Mouse (Mus musculus): Measurements from ENCODE around the gene Stx1b.

Gene Stx1b

GRCm38 (mm10) chr7:127777474-127778266 lies 46.7 kb downstream of the Stx1b start:
- CTCF ChIA-PET, result no interaction called here

- CTCF ChIA-PET, result no interaction called here
Observed at GRCm38 (mm10) chr7:127776878-127777473, 47.4 kb downstream of the Stx1b start.

- CTCF ChIA-PET, result interaction anchor here (0.7 kb wide), 1 partner anchor 206 kb away, joined by 9 read pairs; no protein-coding TSS in a partner anchor
Observed at GRCm38 (mm10) chr7:127776426-127776825, 47.9 kb downstream of the Stx1b start, which contains the start of gene Setd1a. Setd1a (plus strand) TSS chr7:127776670.

GRCm38 (mm10) chr7:127775837-127776236 lies 48.5 kb downstream of the Stx1b start:
- CTCF ChIA-PET, result interaction anchor here (0.7 kb wide), 1 partner anchor 207 kb away, joined by 9 read pairs; no protein-coding TSS in a partner anchor

GRCm38 (mm10) chr7:127773664-127774384 lies 50.5 kb downstream of the Stx1b start:
- CTCF ChIA-PET, result interaction anchor here (0.5 kb wide), 1 partner anchor 92 kb away, joined by 3 read pairs; no protein-coding TSS in a partner anchor

GRCm38 (mm10) chr7:127772557-127772956 lies 51.8 kb downstream of the Stx1b start:
- CTCF ChIA-PET, result interaction anchor here (0.7 kb wide), 1 partner anchor 245 kb away, joined by 3 read pairs; no protein-coding TSS in a partner anchor

- CTCF ChIA-PET, result no interaction called here
Observed at GRCm38 (mm10) chr7:127772080-127772479, 52.3 kb downstream of the Stx1b start.

- CTCF ChIA-PET, result no interaction called here
Observed at GRCm38 (mm10) chr7:127771262-127771661, 53.1 kb downstream of the Stx1b start.

- CTCF ChIA-PET, result no interaction called here
Observed at GRCm38 (mm10) chr7:127770039-127770905, 54.1 kb downstream of the Stx1b start.

- CTCF ChIA-PET, result no interaction called here
Observed at GRCm38 (mm10) chr7:127769651-127770038, 54.7 kb downstream of the Stx1b start, which contains the start of gene Orai3. Orai3 (plus strand) TSS chr7:127769815.

GRCm38 (mm10) chr7:127768997-127769593 lies 55.3 kb downstream of the Stx1b start:
- CTCF ChIA-PET, result no interaction called here

GRCm38 (mm10) chr7:127768346-127768996 lies 55.9 kb downstream of the Stx1b start:
- CTCF ChIA-PET, result no interaction called here

- CTCF ChIA-PET, result interaction anchor here (0.5 kb wide), 1 partner anchor 1561 kb away, joined by 3 read pairs; no protein-coding TSS in a partner anchor
Observed at GRCm38 (mm10) chr7:127767671-127768345, 56.5 kb downstream of the Stx1b start.

GRCm38 (mm10) chr7:127766851-127767609 lies 57.3 kb downstream of the Stx1b start:
- CTCF ChIA-PET, result interaction anchor here (0.5 kb wide), 1 partner anchor 1560 kb away, joined by 3 read pairs; no protein-coding TSS in a partner anchor

- CTCF ChIA-PET, result no interaction called here
Observed at GRCm38 (mm10) chr7:127765756-127766155, 58.6 kb downstream of the Stx1b start.

GRCm38 (mm10) chr7:127763642-127764041 lies 60.7 kb downstream of the Stx1b start:
- CTCF ChIA-PET, result interaction anchor here (0.5 to 1.0 kb wide), 2 partner anchors 16 to 857 kb away, joined by 3 read pairs; no protein-coding TSS in a partner anchor

- CTCF ChIA-PET, result interaction anchor here (0.6 to 0.7 kb wide), 2 partner anchors 228 to 283 kb away, joined by 4 read pairs; no protein-coding TSS in a partner anchor
Observed at GRCm38 (mm10) chr7:127761026-127761425, 63.3 kb downstream of the Stx1b start.

GRCm38 (mm10) chr7:127760478-127760877 lies 63.9 kb downstream of the Stx1b start:
- CTCF ChIA-PET, result interaction anchor here (0.7 kb wide), 1 partner anchor 284 kb away, joined by 4 read pairs; no protein-coding TSS in a partner anchor

- CTCF ChIA-PET, result no interaction called here
Observed at GRCm38 (mm10) chr7:127759716-127760115, 64.6 kb downstream of the Stx1b start.

Data from spleen, embryonic (tissue).